Mouse (Mus musculus) spleen, postnatal 14 days (tissue): Measurements from ENCODE around the gene Pard3.

Experiments used
- DNase-seq, 2 experiments: peaks; one replicate each; pipeline ENCODE4 v3.0.0; 2021 to 2022; ENCODE audit warnings: low spot score in 2 of 2

Pard3 gene

GRCm38 (mm10) chr8:127338183-127338582 lies 274.5 kb downstream of the Pard3 start:
- DNase-seq, result no peak

DNA sequence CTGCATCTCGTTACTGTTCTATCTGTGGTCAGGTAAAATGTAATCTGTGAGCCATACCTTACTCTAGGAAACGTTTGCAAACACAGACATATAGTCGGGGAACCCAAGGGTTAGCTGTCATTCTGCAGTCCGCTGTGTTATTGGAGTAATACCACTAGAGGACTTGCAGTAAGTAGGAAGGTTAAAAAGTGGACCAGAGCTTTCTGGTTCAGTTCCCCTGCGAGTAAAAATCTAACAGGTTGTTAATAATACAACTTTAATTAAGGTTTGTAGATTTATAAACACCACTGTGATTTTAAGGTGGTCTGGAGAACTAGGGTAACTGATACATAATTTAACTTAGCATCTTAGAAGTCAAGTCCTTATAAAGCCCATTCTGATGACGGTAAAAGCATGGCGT lies 277.4 kb downstream of the Pard3 start:
- no peak for DNase-seq

- DNase-seq, result no peak
Observed at GRCm38 (mm10) chr8:127343115-127343514, 279.4 kb downstream of the Pard3 start.

GRCm38 (mm10) chr8:127344421-127344820 lies 280.7 kb downstream of the Pard3 start:
- no peak for DNase-seq

DNA sequence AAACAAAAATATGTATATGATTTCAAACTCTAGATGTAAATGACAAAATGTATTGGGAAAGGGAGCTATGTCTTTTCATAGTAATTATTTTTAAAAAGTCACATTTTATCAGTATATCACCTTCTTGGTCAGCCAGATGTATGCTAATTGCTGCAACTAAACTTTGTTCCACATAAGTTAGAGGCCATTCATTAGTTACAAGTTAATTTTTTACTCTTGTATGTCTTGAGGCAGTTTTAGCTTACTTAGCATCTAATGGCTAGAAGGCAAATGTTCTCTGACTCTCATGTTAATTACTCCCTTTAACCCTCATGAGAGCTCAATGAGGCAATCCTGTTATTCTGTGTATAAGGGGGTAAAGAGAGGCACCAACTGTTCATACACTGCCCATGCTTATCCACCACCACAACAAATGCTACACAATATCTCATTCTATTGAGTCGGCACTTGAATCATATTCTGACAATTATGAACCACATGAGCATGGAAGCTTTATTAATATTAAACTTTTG lies 282.3 kb downstream of the Pard3 start:
- no peak for DNase-seq

DNA sequence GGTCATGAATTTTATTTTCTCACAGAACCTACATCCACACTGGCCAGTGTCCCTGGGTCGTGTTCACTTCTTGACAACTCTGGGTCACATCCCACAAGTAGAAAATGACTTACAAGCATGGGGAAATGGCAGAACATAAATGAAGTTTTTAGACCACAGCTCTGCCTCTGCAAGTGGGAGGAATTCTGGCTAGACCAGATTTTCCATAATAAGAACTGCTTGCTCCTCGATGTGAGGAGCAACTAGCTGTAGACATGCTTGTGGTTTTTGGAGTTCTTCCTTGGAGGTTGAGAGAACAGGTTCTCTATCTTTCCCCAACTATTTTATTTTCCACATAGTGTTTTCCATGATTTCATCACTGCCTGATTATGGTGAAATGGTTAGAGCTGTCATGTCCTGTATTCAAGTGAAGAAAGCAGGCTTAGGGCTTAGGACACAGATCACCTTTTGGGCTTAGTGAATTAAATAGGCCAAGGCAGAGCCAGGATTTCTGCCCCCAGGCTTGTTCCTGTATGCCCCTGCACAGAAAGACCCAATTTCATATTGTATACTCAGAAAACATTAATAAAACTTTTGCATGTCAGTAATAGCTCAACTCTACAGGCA lies 284.3 kb downstream of the Pard3 start:
- no peak for DNase-seq

- no peak for DNase-seq
Observed at GRCm38 (mm10) chr8:127361796-127362195, 298.1 kb downstream of the Pard3 start.

- no peak for DNase-seq
Observed at GRCm38 (mm10) chr8:127368347-127368746, 304.7 kb downstream of the Pard3 start.

DNA sequence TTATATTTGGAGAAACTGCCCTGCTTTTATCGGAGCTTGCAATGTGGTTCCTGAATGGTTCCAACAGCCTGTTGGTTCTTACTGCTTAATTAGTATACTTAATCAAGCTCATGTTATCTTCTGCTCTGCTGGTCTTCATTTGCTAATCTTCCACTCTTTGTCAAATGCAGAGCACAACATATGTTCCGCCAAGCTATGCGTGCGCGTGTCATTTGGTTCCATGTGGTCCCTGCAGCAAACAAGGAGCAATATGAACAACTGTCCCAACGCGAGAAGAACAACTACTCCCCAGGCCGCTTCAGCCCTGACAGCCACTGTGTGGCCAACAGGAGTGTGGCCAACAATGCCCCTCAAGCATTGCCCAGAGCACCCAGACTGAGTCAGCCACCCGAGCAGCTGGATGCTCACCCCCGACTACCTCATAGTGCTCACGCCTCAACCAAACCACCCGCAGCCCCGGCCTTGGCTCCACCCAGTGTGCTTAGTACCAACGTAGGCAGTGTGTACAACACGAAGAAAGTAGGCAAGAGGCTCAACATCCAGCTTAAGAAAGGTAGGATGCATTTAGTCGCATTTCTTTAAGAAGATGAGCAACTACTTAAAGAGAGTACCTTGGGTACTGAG lies 307.7 kb downstream of the Pard3 start:
- no peak for DNase-seq

GRCm38 (mm10) chr8:127377775-127378174 lies 314.1 kb downstream of the Pard3 start:
- DNase-seq, result no peak

DNA sequence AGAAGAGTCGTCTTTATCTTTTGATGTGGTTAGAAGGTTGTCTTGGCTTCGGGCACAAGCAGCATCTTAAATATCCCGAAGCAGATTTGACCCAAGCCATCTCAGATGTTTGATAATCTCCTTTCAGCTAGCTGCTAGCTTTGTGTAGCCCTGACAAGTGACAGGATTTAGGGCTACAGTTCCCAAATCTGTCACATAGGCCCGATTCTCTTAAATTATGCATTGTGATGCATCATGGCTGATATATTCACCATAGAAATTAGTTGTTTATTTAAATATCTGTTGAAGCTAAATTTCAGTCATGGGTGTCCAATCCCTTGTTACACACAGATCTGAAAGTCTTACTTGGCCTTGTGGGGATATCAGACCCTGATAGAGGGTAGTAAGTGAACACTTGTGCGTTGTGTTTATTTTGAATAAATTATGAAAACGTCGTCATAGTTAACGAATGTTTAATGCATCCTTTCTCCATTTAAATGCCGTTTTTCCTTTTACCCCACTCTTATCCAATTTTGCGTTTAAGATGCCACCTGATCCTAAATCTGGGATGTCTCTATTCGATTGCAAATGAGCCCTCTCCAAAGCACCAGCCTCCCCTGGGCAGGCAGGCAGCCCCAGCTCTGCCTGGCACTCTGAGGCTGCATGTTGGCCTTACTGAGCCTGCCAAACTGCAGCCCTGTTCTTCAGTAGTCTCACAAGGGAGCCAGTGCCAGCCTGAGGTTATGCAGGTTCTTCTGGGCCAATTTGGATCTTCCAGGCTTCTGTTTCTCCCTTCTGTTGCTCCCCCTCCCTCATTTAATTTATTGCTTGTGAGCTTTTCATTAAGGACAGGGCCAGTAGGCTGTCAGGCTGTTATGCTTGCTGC lies 315.5 kb downstream of the Pard3 start:
- DNase-seq, result no peak

DNA sequence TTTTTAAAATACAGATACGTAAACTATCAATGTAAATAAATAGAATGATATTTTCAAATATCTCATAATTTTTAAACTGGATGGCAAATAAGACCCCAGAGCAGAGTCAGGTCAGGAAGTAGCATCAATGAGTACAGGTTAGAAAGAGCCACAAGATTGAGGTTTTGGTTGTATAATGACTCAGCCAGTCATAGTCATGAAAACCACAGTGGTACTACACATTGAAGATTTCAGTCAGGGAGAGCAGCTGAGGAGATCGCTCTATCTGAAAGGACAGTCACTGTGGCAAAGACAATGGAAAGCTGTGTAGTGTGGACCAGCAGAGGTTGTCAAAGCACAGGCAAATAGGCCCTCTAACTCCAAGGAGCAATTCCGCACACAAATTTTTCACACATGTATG lies 317.6 kb downstream of the Pard3 start:
- no peak for DNase-seq

GRCm38 (mm10) chr8:127392700-127393099 lies 329.0 kb downstream of the Pard3 start:
- no peak for DNase-seq

DNA sequence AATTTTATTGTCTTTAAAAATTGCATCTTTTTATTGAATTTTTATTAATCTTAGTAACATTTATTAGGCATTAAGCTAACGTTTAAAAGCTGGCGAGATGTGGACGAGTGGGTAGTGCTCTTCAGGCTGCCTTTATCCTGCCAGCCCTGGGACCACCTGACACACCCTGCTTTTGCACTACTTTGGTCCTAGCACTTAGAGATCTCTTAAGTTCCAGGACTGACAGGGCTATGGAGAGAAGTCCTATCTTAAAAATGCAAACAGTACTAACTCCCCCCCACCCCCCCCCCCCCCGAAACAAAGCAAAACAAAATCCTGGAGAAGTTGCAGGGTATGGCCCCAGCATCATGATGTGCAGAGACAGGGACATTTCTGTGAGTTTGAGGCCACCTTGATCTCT lies 331.8 kb downstream of the Pard3 start:
- DNase-seq, result no peak

DNA sequence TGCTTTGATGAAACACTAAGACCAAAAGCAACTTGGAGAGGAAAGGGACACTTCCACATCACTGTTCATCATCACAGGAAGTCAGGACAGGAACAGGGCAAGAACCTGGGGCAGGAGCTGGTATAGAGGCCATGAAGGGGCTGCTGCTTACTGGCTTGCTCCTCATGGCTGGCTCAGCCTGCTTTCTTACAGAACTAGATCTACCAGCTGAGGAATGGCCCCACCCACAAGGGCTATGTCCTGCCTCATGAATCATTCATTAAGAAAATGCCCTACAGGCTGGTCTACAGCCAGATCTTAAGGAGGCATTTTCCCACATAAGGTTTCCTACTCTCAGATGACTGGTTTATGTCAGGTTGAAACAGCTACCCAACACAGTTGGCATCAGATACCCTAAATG lies 342.1 kb downstream of the Pard3 start:
- DNase-seq, result no peak

DNA sequence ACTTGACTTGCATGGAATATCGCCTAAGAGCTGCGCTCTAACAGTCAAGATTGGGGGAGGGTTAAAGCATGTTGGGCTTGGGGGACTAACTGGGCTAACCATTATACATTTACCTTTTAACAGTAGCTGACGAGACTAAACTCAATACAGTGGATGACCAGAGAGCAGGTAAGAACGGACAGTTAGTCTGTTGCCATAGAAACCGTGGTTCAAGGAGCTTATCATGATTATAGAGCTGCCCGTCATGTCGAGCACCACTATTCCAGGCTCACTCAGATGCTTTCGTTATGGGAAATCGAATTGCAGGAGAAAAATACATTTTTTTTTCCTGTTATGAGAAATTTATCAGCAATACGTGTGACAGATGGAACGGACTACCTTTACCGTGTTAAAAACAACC lies 346.9 kb downstream of the Pard3 start:
- DNase-seq, result no peak

DNA sequence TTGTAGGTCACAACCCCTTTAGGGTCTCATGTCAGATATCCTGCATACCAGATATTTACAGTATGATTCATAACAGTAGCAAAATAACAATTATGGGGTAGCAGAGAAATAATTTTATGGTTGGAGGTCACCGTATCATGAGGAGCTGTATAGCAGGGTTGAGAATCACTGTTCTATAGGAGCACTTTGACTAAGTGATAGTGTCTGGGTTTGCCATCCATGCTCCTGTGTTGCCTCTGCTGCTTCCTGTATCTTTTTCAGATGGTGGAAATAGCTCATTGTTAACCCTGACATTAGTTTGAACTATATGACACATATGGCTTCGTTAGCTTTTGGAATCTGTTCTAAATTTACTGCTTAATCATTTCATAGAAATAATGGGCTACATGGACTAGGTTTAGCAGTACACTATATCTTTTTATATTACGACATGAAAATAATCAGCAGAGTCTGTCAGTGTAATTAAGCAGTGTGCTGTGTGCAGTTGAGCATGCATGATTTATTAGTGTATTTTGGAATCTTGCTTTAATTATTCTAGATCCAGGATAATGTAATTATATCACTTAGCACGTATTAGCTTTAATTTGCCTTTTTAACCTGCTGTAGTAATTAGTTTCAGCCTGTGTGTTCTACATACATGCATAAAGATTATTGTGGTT lies 347.6 kb downstream of the Pard3 start:
- DNase-seq, result no peak

DNA sequence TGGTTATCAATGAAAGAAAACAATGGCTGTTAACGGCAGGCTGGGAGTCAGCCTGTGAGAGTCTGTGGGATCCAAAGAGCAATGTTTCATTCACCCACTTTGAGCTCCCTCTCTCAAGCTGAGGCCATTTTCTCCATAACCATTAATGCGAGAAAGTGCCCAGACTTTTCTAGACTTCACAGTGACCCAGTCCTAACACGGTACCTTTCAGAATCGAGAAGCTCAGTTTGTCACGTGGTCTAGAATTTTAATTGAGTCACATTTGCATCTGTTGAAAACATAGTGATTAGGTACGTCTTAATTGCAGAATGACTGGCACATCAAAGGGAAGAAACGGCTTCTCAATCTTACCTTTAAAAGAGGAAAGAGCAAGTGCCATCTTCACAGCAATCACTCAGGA lies 359.3 kb downstream of the Pard3 start:
- no peak for DNase-seq

GRCm38 (mm10) chr8:127424211-127424916 lies 360.7 kb downstream of the Pard3 start:
- DNase-seq, result no peak

- no peak for DNase-seq
Observed at GRCm38 (mm10) chr8:127426857-127427256, 363.2 kb downstream of the Pard3 start.

- DNase-seq, result no peak
Observed at GRCm38 (mm10) chr8:127428004-127428403, 364.3 kb downstream of the Pard3 start.

GRCm38 (mm10) chr8:127431236-127431635 lies 367.5 kb downstream of the Pard3 start:
- DNase-seq, result no peak
